Mouse (Mus musculus) frontal cortex, adult 2 months (tissue): ENCODE results near the gene Myl4. TPM values are rescaled to one million over a fixed set of nuclear protein-coding genes. Genes with fewer than 3 reads are reported as not detected.
"Not testable (repeated sequence)": the region's sequence is repeated elsewhere in the genome, so short reads cannot be mapped to it uniquely, and the experiment has no call there.

ENCODE experiments used
- DNase-seq, 2 experiments: peaks; one replicate each; pipeline ENCODE4 v3.0.0; 2022; ENCODE audit warnings: low spot score in 1 of 2; ENCODE audit errors: extremely low spot score in 1 of 2
- polyA plus RNA-seq: library from polyadenylated mRNA; depleted of rRNA; stranded (reverse); fragments of >200 nt; gene quantifications from 2 replicates; pipeline ENCODE4 v1.2.3, GENCODE M21; 2012

The Myl4 gene
- polyA plus RNA-seq, 1 experiment: 33.7 TPM

- DNase-seq: not testable (repeated sequence)
Measured at GRCm38 (mm10) chr11:104570515-104570914, 20.1 kb downstream of the Myl4 start.

- peak in 1 of 2 experiments; percentile 64 for DNase-seq
Measured at GRCm38 (mm10) chr11:104571373-104571772, 20.9 kb downstream of the Myl4 start.

- no peak for DNase-seq
Measured at GRCm38 (mm10) chr11:104572091-104572490, 21.6 kb downstream of the Myl4 start.

- no peak for DNase-seq
Measured at GRCm38 (mm10) chr11:104572566-104572965, 22.1 kb downstream of the Myl4 start.

- DNase-seq: no peak
Measured at GRCm38 (mm10) chr11:104576772-104577612, 26.5 kb downstream of the Myl4 start.

- DNase-seq: no peak
Measured at GRCm38 (mm10) chr11:104578074-104578473, 27.6 kb downstream of the Myl4 start.

GRCm38 (mm10) chr11:104579084-104579483 is 28.6 kb downstream of the Myl4 start:
- DNase-seq: no peak

GRCm38 (mm10) chr11:104579575-104579974 is 29.1 kb downstream of the Myl4 start:
- DNase-seq: no peak

- DNase-seq: no peak
Measured at GRCm38 (mm10) chr11:104580091-104580490, 29.6 kb downstream of the Myl4 start.

GRCm38 (mm10) chr11:104580606-104581005 is 30.1 kb downstream of the Myl4 start:
- no peak for DNase-seq

GRCm38 (mm10) chr11:104581446-104582307 is 31.2 kb downstream of the Myl4 start:
- no peak for DNase-seq

- DNase-seq: no peak
Measured at GRCm38 (mm10) chr11:104582308-104582606, 31.8 kb downstream of the Myl4 start.

GRCm38 (mm10) chr11:104582630-104583364 is 32.3 kb downstream of the Myl4 start:
- DNase-seq: no peak

GRCm38 (mm10) chr11:104585495-104585894 is 35.0 kb downstream of the Myl4 start:
- no peak for DNase-seq

GRCm38 (mm10) chr11:104587904-104588303 is 37.4 kb downstream of the Myl4 start:
- DNase-seq: no peak

GRCm38 (mm10) chr11:104588513-104588912 is 38.0 kb downstream of the Myl4 start:
- no peak for DNase-seq

GRCm38 (mm10) chr11:104589570-104589969 is 39.1 kb downstream of the Myl4 start:
- no peak for DNase-seq

- DNase-seq: peak; percentile 79 to 94
Measured at GRCm38 (mm10) chr11:104590148-104590547, 39.7 kb downstream of the Myl4 start.

- no peak for DNase-seq
Measured at GRCm38 (mm10) chr11:104592066-104592835, 41.8 kb downstream of the Myl4 start.

- DNase-seq: no peak
Measured at GRCm38 (mm10) chr11:104596365-104596764, 45.9 kb downstream of the Myl4 start.
